Mouse (Mus musculus): ENCODE measurements at regions not wholly inside any gene's neighbourhood (a gene's known extent, or its start where the extent isn't known, plus 50 kb on each side); places are given as distances from the start of the nearest gene placed in this dataset.

GRCm38 (mm10) chr7:136451672-136452361 lies 442.6 kb upstream of the Mgmt start:
- no peak for ATAC-seq (ENCODE audit: insufficient number of reproducible peaks, low FRiP score, low TSS enrichment, low read depth)

DNA sequence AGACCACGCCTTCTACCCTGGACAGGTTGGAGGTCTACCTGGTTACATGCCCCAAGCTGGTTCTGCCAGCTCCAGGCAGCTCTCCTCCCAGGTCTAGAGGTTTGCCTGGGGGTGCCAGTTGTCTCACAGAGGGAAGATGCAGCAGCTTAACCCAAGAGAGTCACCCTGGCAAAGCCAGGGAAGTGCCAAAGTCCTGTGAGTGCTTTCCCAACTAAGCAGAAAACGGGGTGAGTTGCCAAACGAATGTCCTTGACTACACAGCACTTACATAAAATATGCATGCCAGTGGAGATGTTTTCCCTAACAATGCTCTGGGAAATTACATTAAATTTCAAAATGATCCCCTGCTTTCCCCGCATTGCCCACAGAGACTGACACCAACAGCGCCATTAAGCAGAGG lies 441.9 kb upstream of the Mgmt start:
- Histone ChIP-seq H3K36me3 (no peaks in the 10 kb centered on the region), H3K27ac (no peak overlapping the region), H3K4me1 (peaks cover 9% of the 10 kb centered on the region), H3K4me2 (no peak overlapping the region), H3K9ac (no peak overlapping the region), H3K27me3 (no peaks in the 10 kb centered on the region), H3K9me3 (no peaks in the 10 kb centered on the region), H3K4me3 (no peak overlapping the region)
- WGBS = 72% methylated on average over 5 of the region's 5 CpGs
- ATAC-seq (ENCODE audit: insufficient number of reproducible peaks, low FRiP score, low TSS enrichment, low read depth) = no peak

More at GRCm38 (mm10) chr7:136451672-136452361, 442.6 kb upstream of the Mgmt start:
- Histone ChIP-seq H3K9ac (no peak overlapping the region), H3K36me3 (no peaks in the 10 kb centered on the region), H3K4me3 (no peak overlapping the region), H3K9me3 (no peaks in the 10 kb centered on the region), H3K4me1 (peaks cover 9% of the 10 kb centered on the region), H3K27me3 (no peaks in the 10 kb centered on the region), H3K4me2 (no peak overlapping the region), H3K27ac (no peak overlapping the region)
- 63% methylated on average over 8 of the region's 8 CpGs for WGBS

DNA sequence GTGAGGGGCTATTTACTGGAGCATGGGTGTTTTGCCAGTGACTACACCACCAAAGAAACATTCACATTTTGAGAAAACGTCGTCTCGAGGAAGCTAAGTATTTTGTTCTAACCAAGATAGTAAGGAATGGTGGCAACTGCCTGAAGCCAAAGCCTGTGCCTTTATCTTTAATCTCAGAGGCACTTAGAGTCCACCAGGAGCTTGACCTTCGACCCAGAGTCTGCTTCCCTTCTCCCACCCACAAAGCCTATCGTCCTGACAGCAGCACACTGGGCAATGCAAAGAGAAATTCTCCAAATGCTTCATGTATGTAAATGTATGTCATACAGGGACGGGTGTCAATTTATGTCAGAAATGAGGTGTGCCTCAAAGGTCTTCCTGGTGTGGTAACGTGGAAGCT lies 437.2 kb upstream of the Mgmt start:
- Histone ChIP-seq H3K4me2 (no peak overlapping the region), H3K27ac (no peak overlapping the region), H3K9ac (no peak overlapping the region), H3K4me3 (no peak overlapping the region), H3K36me3 (no peaks in the 10 kb centered on the region), H3K27me3 (no peaks in the 10 kb centered on the region), H3K4me1 (peaks cover 6% of the 10 kb centered on the region), H3K9me3 (no peaks in the 10 kb centered on the region)
- ATAC-seq (ENCODE audit: insufficient number of reproducible peaks, low FRiP score, low TSS enrichment, low read depth) = no peak
- WGBS = 48% methylated on average over 7 of the region's 7 CpGs

GRCm38 (mm10) chr7:136457867-136458448 lies 436.5 kb upstream of the Mgmt start:
- no peaks in the 10 kb centered on the region for H3K9me3 ChIP-seq
- H3K27me3 ChIP-seq = no peaks in the 10 kb centered on the region
- H3K36me3 ChIP-seq = no peaks in the 10 kb centered on the region
- no peak overlapping the region for H3K4me3 ChIP-seq
- no peak for ATAC-seq (ENCODE audit: insufficient number of reproducible peaks, low FRiP score, low TSS enrichment, low read depth)
- 65% methylated on average over 10 of the region's 10 CpGs for WGBS
- peaks cover 6% of the 10 kb centered on the region for H3K4me1 ChIP-seq
- no peak overlapping the region for H3K9ac ChIP-seq
- no peak overlapping the region for H3K4me2 ChIP-seq
- no peak overlapping the region for H3K27ac ChIP-seq

GRCm38 (mm10) chr7:136477135-136477534 lies 417.3 kb upstream of the Mgmt start:
- Histone ChIP-seq H3K4me2 (no peak overlapping the region), H3K4me3 (no peak overlapping the region), H3K27ac (no peak overlapping the region), H3K9ac (no peak overlapping the region), H3K36me3 (no peaks in the 10 kb centered on the region), H3K27me3 (peaks cover 2% of the 10 kb centered on the region; the same call in 1 of the 2 replicates), H3K9me3 (no peaks in the 10 kb centered on the region), H3K4me1 (peaks cover 22% of the 10 kb centered on the region)
- ATAC-seq (ENCODE audit: insufficient number of reproducible peaks, low FRiP score, low TSS enrichment, low read depth) = no peak
- WGBS = 79% methylated on average over 4 of the region's 4 CpGs

DNA sequence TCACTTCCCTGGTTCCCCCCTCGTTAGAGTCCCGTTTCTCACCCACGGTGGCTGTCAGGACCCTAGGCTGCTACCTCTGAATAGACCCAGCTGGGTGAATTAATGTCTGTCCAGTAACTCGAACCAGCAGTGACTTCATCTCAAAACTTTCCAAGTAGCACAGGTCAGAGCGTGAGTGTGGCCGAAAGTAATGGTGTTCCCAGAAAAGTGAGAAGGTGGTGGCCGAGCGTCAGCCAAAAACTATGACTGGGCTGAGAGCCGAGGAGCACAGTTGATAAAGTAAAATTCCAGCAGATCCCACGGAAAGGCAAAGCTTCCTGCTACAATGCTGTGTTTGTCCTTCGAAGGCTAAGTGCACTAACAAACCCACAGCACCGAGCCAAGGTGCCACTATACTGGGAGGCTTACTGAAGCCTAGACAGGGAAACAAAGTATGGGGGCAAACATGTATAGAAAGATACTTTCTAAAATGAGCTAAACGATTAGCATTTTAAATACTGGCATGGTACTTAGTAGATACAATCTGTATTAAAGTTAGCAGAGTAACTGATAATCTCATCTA lies 413.7 kb upstream of the Mgmt start:
- H3K36me3 ChIP-seq = no peaks in the 10 kb centered on the region
- 34% methylated on average over 13 of the region's 13 CpGs for WGBS
- H3K4me2 ChIP-seq = no peak overlapping the region
- H3K9ac ChIP-seq = no peak overlapping the region
- ATAC-seq (ENCODE audit: insufficient number of reproducible peaks, low FRiP score, low TSS enrichment, low read depth) = no peak
- H3K27ac ChIP-seq = peak overlapping the region; percentile 74
- no peaks in the 10 kb centered on the region for H3K9me3 ChIP-seq
- H3K27me3 ChIP-seq = no peaks in the 10 kb centered on the region; the same call in none of the 2 replicates
- peaks cover 27% of the 10 kb centered on the region for H3K4me1 ChIP-seq
- H3K4me3 ChIP-seq = no peak overlapping the region

DNA sequence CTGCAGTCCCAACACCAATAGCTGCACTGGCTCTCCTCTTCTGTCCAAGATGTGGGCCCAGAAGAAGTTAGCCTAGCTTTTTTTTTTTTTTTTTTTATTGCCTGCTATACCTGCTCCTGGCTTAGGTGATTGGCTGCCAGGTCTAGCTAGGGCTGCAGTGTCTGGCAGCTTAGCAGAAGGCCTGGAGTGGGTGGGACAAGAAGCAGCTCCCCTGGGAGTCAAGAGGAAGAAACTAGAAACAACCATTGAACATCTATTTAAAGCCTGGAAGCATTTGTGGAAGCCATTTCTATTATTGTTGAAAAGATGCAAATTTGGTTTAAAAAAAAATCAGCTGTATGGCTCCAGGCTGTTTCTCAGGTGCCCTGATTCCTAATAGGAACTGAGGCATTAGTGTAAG lies 411.2 kb upstream of the Mgmt start:
- Histone ChIP-seq H3K9ac (no peak overlapping the region), H3K4me2 (no peak overlapping the region), H3K36me3 (no peaks in the 10 kb centered on the region), H3K9me3 (no peaks in the 10 kb centered on the region), H3K27me3 (no peaks in the 10 kb centered on the region; the same call in 1 of the 2 replicates), H3K4me1 (peaks cover 31% of the 10 kb centered on the region), H3K4me3 (no peak overlapping the region), H3K27ac (no peak overlapping the region)
- no peak for ATAC-seq (ENCODE audit: insufficient number of reproducible peaks, low FRiP score, low TSS enrichment, low read depth)

DNA sequence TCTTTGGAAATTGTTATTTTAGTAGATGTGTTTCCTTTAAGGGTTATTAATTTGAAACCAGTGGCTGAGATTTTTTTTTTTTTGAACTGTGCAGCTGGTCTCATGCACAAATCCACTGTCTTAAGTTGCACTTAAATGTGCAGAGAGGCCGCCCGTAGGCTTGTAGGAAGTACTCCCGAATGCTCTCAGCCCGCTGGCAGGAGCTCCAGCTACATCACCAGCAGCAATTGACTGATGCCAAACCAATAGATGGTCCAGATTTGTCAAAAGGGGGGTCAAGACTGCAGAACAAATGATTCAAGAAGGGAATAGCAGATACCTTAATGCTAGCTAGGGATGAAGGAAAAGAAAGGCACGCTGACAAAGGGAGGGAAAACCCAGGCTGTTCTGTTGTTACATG lies 406.9 kb upstream of the Mgmt start:
- peaks cover 8% of the 10 kb centered on the region for H3K27me3 ChIP-seq
- WGBS = 27% methylated on average over 5 of the region's 5 CpGs
- H3K27ac ChIP-seq = no peak overlapping the region
- no peaks in the 10 kb centered on the region for H3K36me3 ChIP-seq
- H3K9ac ChIP-seq = no peak overlapping the region
- no peak overlapping the region for H3K4me2 ChIP-seq
- no peak overlapping the region for H3K4me3 ChIP-seq
- H3K4me1 ChIP-seq = peaks cover 13% of the 10 kb centered on the region
- no peaks in the 10 kb centered on the region for H3K9me3 ChIP-seq
- ATAC-seq (ENCODE audit: insufficient number of reproducible peaks, low FRiP score, low TSS enrichment, low read depth) = no peak

DNA sequence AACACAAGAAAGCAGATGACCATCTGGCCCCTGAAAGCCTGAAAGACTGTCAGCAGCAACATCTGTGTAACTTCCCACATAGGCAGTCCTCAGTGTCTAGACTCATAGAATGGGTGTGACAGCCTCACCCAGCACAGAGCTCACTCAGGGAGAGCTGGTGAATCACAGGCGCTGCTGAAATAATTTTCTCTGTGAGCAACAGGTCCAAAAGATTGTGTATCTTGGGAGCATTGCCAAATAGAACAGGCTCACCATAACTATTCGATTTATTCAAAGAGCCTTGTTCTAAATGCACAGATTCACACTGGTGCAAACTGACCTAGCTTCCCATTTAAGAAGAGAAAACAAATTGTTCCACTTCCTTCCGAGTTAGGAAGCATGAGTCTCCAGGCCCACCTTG lies 399.6 kb upstream of the Mgmt start:
- Histone ChIP-seq H3K9me3 (no peaks in the 10 kb centered on the region), H3K4me3 (no peak overlapping the region), H3K9ac (no peak overlapping the region), H3K4me1 (peaks cover 34% of the 10 kb centered on the region), H3K4me2 (no peak overlapping the region), H3K27ac (peak overlapping the region; percentile 69), H3K36me3 (no peaks in the 10 kb centered on the region), H3K27me3 (peaks cover 7% of the 10 kb centered on the region)
- ATAC-seq (ENCODE audit: insufficient number of reproducible peaks, low FRiP score, low TSS enrichment, low read depth) = no peak
- 20% methylated on average over 3 of the region's 3 CpGs for WGBS

DNA sequence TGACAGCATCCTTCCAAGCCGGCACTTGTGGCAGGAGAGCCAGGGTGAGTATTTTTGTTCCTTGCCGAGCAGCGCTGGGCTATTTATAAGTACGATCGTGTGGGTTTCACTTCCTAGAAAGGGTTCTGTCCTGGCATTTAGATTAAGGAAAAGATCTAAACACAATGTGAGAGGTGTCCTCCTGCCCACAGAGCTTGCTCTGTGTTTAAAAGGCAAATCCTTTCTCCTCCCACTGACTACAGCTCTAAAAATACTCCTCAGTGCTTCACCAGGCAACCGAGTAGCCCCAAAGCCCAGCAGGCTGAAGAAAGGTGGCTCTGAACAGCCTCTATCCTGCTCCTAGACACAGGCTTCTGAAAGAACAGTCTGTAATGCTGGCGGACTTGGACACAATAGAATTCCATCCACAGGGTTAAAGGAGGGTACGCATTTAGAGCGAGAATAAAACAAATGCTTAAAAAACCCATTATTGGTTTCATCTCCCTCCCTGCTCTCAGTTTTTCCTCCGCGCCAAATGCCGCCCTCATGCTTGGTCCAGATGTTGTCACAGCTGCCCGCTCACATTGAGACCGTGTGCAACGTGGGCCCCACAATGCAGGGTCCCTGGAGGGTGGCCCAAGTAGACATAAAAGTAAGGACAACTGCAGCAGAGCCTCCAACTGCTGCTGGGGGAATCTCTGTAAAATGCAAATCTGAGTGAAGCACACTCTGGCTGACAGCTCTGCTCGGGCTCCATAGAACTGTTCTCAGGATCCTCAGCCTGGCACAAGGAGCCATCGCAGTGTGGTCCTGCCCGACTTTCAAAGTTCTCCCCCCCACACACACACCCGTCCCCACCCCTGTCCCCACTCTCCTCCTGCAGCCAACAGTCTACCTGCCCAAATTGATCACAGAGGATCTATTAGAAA lies 397.8 kb upstream of the Mgmt start:
- peak overlapping the region; percentile 27 for H3K4me2 ChIP-seq
- WGBS = 30% methylated on average over 19 of the region's 19 CpGs
- no peaks in the 10 kb centered on the region for H3K9me3 ChIP-seq
- 0 out of 2 replicates have a peak, but pooled peaks cover 4% of the 10 kb centered on the region for H3K27me3 ChIP-seq
- peaks cover 36% of the 10 kb centered on the region for H3K4me1 ChIP-seq
- H3K27ac ChIP-seq = peak overlapping the region; percentile 69
- 0 out of 2 replicates have a peak overlapping the region, but pooled peaks have one; percentile 7 for H3K4me3 ChIP-seq
- H3K36me3 ChIP-seq = no peaks in the 10 kb centered on the region
- ATAC-seq (ENCODE audit: insufficient number of reproducible peaks, low FRiP score, low TSS enrichment, low read depth) = no peak
- no peak overlapping the region for H3K9ac ChIP-seq

DNA sequence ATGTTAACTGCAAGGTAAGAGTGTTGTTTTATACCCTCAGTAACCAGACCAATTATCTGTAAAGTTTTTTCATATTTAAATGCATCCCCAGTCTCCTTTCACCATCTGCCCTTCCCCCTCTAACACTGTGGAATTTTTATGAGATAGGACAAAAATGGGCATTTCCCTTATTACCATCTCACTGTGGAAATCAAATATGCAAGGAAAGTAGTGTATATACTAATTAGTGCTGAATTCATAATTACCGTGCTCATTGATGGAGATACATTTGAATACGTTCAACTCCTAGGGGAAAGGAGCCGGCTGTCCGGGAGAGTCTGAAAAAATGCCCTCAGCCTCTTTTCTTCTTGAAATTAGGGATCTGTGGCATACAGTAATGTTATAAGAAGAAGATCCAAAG lies 394.4 kb upstream of the Mgmt start:
- H3K4me2 ChIP-seq = no peak overlapping the region
- H3K4me3 ChIP-seq = no peak overlapping the region
- H3K27me3 ChIP-seq = 0 out of 2 replicates have a peak, but pooled peaks cover 7% of the 10 kb centered on the region
- peaks cover 43% of the 10 kb centered on the region for H3K4me1 ChIP-seq
- H3K9ac ChIP-seq = no peak overlapping the region
- no peak overlapping the region for H3K27ac ChIP-seq
- H3K36me3 ChIP-seq = no peaks in the 10 kb centered on the region
- 69% methylated on average over 4 of the region's 4 CpGs for WGBS
- no peak for ATAC-seq (ENCODE audit: insufficient number of reproducible peaks, low FRiP score, low TSS enrichment, low read depth)
- H3K9me3 ChIP-seq = no peaks in the 10 kb centered on the region
